Mouse (Mus musculus) liver, embryonic 11.5 days (tissue): ENCODE measurements around the gene Stat5a. TPM values are rescaled to one million over a fixed set of nuclear protein-coding genes. Genes with fewer than 3 reads are reported as not detected.
A peak's percentile ranks its signal among the peaks of the same experiment; 100 is the strongest.

ENCODE experiments used
- ATAC-seq: fragments of 200-750 bp; cut with Nextera tagmentation; replicated peaks from 2 replicates; pipeline ENCODE4 v1.8.0; 2017; ENCODE audit warnings: moderate number of reproducible peaks, mild to moderate bottlenecking, moderate TSS enrichment, moderate library complexity; ENCODE audit not compliant: low FRiP score
- DNase-seq: peaks from one replicate; pipeline ENCODE4 v3.0.0-alpha.2; 2017; ENCODE audit warnings: low spot score
- H3K27ac ChIP-seq: fragments of 300-500 bp; sonication (generic); 2 replicates; pipeline ENCODE4 v1.5.1; 2014; ENCODE audit warnings: mild to moderate bottlenecking, low read depth, low read length, control low read depth
- H3K27me3 ChIP-seq: fragments of 300-500 bp; sonication (generic); replicated peaks from 2 replicates; pipeline ENCODE4 v1.6.1; 2014; ENCODE audit warnings: low read length, mixed read lengths; ENCODE audit not compliant: control insufficient read depth, insufficient read depth
- H3K36me3 ChIP-seq: fragments of 300-500 bp; sonication (generic); 2 replicates; pipeline ENCODE4 v1.6.1; 2014; ENCODE audit warnings: mild to moderate bottlenecking, low read length, moderate library complexity, mixed read lengths; ENCODE audit not compliant: control insufficient read depth, insufficient read depth
- H3K4me1 ChIP-seq: fragments of 300-500 bp; sonication (generic); replicated peaks from 2 replicates; pipeline ENCODE4 v1.6.1; 2014; ENCODE audit warnings: low read length, mixed read lengths; ENCODE audit not compliant: control insufficient read depth, insufficient read depth
- H3K4me2 ChIP-seq: fragments of 300-500 bp; sonication (generic); 2 replicates; pipeline ENCODE4 v1.6.1; 2014; ENCODE audit warnings: mild to moderate bottlenecking, control low read depth, moderate library complexity
- H3K4me3 ChIP-seq: fragments of 300-500 bp; sonication (generic); 2 replicates; pipeline ENCODE4 v1.5.1; 2014; ENCODE audit warnings: low read depth, low read length, control low read depth
- H3K9ac ChIP-seq: fragments of 300-500 bp; sonication (generic); 2 replicates; pipeline ENCODE4 v1.6.1; 2014; ENCODE audit warnings: low read depth, low read length, control low read depth
- H3K9me3 ChIP-seq: fragments of 300-500 bp; sonication (generic); 2 replicates; pipeline ENCODE4 v1.6.1; 2016; ENCODE audit warnings: low read length, inconsistent platforms, mixed read lengths; ENCODE audit not compliant: control insufficient read depth
- WGBS: fragments of 180-500 bp; shearing (Covaris S2); extraction: QIAGEN DNeasy Blood & Tissue Kit; methylation state at CpG from one replicate; pipeline ENCODE4 v1.1.7; 2014; 5-methylcytosine and 5-hydroxymethylcytosine counted together
- polyA plus RNA-seq: library from polyadenylated mRNA; unstranded; fragments of >200 nt; fragmentation: Nextera tagmentation; extraction: Ambion mirVana; gene quantifications from 2 replicates; pipeline ENCODE4 v1.2.1, GENCODE M21; 2014

The Stat5a gene
- polyA plus RNA-seq, 1 experiment from 2014 or later, result 26.3 TPM

DNA sequence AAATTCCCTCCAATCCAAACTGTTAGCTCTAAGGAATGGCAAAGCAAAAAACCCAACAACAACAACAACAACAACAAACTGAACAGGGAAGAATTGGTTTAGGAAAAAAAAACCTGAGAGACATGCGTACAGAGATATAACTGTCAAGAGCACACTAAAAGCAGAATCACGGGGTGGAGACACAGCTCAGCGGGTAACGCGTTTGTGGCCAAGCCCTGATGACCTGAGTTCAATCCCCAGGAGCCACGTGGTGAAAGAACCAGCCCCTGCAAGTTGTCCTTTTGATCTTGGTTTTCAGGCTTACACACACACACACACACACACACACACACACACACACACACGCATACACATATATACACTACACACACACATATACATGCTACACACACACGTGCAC is 40.1 kb upstream of the Stat5a start:
- Histone ChIP-seq H3K4me3 (no peak overlapping the region), H3K4me1 (peaks cover 81% of the 10 kb centered on the region), H3K9me3 (no peaks in the 10 kb centered on the region), H3K27me3 (no peaks in the 10 kb centered on the region), H3K4me2 (0 out of 2 replicates have a peak overlapping the region, but pooled peaks have one; percentile 1), H3K27ac (peak overlapping the region; percentile 48; the same call in 1 of the 2 replicates), H3K36me3 (no peaks in the 10 kb centered on the region), H3K9ac (no peak overlapping the region)
- ATAC-seq, result no peak
- DNase-seq, result no peak
- 75% methylated on average over 8 of the region's 8 CpGs for WGBS

DNA sequence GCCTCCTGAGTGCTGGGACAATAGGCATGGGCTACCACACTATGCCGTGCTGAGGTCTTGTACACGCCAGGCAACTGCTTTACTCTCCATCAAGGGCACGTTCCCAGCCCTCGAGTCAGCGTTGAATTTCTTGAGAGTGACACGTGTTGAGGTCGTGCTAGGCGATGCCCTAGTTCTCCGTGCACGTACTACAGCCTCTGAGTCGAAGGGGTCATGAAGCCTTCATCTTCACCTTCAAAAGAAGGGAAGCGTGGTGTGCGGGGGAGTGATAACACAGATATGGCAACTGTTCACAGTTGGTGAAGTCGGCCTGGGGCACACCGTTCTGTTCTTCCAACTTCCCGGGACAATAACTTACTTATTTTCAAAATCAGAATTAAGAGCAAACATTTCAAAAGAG is 39.5 kb upstream of the Stat5a start:
- Histone ChIP-seq H3K36me3 (no peaks in the 10 kb centered on the region), H3K4me1 (peaks cover 81% of the 10 kb centered on the region), H3K4me2 (peak overlapping the region; percentile 22; the same call in 1 of the 2 replicates), H3K27ac (peak overlapping the region; percentile 48; the same call in 1 of the 2 replicates), H3K27me3 (no peaks in the 10 kb centered on the region), H3K4me3 (no peak overlapping the region), H3K9ac (no peak overlapping the region), H3K9me3 (no peaks in the 10 kb centered on the region)
- no peak for DNase-seq
- 49% methylated on average over 16 of the region's 16 CpGs for WGBS
- peak; percentile 46; the same call in 1 of the 2 replicates for ATAC-seq

DNA sequence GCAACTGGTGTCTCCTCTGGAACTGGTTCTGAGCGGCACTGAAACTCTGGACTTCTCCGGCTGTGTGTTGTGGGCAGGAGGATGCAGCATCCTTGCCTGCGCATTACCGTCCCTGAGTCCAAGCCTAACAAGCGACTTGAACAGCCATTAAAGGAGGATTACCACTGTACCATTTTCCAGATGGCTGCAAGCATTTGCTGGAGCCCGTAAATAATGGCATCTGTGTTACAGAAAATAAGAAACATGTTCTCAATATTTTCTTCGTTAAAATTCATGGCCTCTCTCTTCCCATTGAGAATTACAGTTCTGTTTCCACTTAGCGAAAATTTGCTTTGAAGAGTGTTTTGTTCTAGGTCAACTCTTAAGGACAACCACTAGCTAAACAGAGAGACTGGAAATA is 39.1 kb upstream of the Stat5a start:
- no peaks in the 10 kb centered on the region for H3K27me3 ChIP-seq
- WGBS, result 86% methylated on average over 8 of the region's 8 CpGs
- peaks cover 81% of the 10 kb centered on the region for H3K4me1 ChIP-seq
- no peak overlapping the region for H3K9ac ChIP-seq
- DNase-seq, result no peak
- H3K27ac ChIP-seq, result no peak overlapping the region
- H3K4me2 ChIP-seq, result no peak overlapping the region
- no peak for ATAC-seq
- no peaks in the 10 kb centered on the region for H3K9me3 ChIP-seq
- H3K36me3 ChIP-seq, result no peaks in the 10 kb centered on the region
- H3K4me3 ChIP-seq, result no peak overlapping the region

DNA sequence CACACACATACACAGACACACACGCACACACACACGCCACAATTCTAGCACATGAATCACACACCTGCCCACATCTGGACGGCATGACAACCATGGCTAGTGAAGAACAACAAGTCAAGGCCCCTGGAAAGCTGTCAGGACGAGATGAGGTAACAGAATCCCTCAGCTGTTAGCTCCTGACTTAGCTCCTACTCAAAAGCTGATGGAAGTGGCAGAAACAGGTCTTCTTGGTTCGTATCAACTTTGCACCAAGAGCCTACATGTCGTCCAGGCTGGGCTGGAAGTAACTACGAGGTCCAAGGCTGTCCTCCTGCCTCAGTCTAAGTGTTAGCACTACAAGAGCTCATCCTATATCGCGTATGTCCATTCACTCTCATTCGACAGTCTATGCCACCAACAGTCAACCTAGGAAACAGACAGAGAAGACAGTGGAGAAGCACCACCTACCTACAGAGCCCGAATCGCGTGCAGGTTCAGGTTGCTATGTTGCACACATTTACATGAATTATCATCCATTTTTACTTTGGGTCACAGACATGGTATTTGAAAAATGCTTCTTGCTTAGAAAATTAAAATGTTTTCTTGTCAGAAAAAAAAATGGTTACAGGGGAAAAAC is 37.4 kb upstream of the Stat5a start:
- Histone ChIP-seq H3K27ac (peak overlapping the region; percentile 40; the same call in 1 of the 2 replicates), H3K27me3 (no peaks in the 10 kb centered on the region), H3K9me3 (no peaks in the 10 kb centered on the region), H3K4me3 (no peak overlapping the region), H3K36me3 (no peaks in the 10 kb centered on the region), H3K4me1 (peaks cover 68% of the 10 kb centered on the region), H3K9ac (no peak overlapping the region), H3K4me2 (no peak overlapping the region)
- WGBS, result 89% methylated on average over 13 of the region's 13 CpGs
- no peak for ATAC-seq
- DNase-seq, result no peak

DNA sequence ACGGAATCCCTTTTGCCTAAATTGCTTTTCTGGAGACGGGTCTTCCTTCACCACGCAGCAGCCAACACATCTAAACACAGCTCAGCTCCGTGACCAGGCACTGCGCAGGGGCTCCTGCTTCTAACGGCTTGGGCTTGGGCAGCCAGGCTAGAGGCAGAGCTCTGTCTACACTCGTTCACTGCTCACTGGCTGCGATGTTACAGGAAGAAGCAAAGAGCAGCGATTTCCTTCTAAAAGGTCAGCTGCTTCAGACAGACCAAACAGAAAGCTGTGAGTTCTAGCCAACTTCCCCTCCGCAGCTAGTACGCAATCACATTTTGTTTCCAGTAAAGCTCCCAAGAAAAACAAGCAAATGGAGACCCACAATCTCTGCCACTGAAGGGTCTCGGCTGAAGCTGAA is 36.8 kb upstream of the Stat5a start:
- Histone ChIP-seq H3K36me3 (peaks cover 2% of the 10 kb centered on the region; the same call in 1 of the 2 replicates), H3K9ac (no peak overlapping the region), H3K4me3 (no peak overlapping the region), H3K4me2 (peak overlapping the region; percentile 37), H3K27ac (peak overlapping the region; percentile 40; the same call in 1 of the 2 replicates), H3K27me3 (no peaks in the 10 kb centered on the region), H3K9me3 (no peaks in the 10 kb centered on the region), H3K4me1 (peaks cover 66% of the 10 kb centered on the region)
- ATAC-seq (no peak; the same call in 1 of the 2 replicates), DNase-seq (no peak)
- WGBS, result 45% methylated on average over 12 of the region's 12 CpGs

DNA sequence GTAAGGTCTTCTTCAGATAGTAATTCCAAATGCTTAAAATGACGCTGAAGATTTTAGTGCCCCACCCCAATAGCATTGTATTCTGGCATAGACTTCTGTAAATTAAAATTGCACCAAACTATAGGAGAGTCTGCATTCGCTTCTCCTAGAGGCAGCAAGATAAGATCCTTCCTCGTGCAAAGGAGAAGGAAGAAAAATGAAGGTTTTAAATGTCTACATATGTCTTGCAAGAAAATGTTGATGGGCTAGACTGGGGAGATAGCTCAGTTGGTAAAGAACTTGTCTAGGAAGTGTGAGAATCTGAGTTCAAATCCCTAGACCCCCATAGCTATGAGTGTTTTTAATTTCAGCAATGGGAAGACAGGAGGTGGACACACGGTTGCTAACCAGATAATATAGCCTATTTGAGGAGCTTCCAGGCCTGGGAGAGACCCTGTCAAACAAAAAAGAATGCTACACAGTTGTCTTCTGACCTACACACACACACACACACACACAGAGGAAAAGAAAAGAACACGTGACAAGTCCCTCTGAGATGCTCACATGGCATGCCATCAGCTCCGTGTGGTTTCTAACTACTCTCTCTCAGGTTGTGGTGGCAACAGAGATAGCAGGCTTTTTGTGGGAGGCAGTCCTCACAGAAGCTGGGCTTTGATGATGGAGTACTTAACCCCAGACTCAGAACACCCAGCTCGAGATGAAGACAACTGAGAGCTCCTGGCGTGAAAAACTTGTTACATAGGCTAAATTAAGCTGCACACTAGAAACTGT is 35.4 kb upstream of the Stat5a start:
- DNase-seq, result no peak
- Histone ChIP-seq H3K9me3 (no peaks in the 10 kb centered on the region), H3K4me1 (peaks cover 59% of the 10 kb centered on the region), H3K9ac (no peak overlapping the region), H3K27ac (no peak overlapping the region), H3K36me3 (peaks cover 3% of the 10 kb centered on the region; the same call in 1 of the 2 replicates), H3K4me3 (no peak overlapping the region), H3K4me2 (no peak overlapping the region), H3K27me3 (no peaks in the 10 kb centered on the region)
- 54% methylated on average over 8 of the region's 8 CpGs for WGBS
- peak; percentile 69 for ATAC-seq

DNA sequence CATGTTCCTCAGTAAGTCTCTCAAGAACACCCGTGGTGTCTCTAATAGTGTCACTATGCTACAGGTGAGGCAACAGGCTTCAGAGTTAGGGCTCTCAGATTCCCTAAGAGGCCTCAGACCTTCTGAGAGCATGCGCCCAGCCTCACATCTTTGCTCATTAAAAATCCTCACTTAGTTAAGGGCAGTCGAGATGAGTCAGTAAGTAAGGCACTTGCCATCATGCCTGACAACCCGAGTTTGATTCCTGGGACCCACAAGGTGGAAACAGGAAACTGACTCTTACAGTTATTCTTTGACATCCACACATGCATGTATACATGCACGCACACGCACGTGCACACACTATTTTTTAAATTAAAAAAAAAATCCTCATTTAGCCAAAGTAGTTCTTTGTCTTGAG is 34.7 kb upstream of the Stat5a start:
- H3K4me2 ChIP-seq, result no peak overlapping the region
- H3K27ac ChIP-seq, result no peak overlapping the region
- DNase-seq (no peak), ATAC-seq (no peak)
- H3K4me3 ChIP-seq, result no peak overlapping the region
- peaks cover 59% of the 10 kb centered on the region for H3K4me1 ChIP-seq
- no peaks in the 10 kb centered on the region for H3K27me3 ChIP-seq
- H3K9me3 ChIP-seq, result no peaks in the 10 kb centered on the region
- peaks cover 7% of the 10 kb centered on the region; the same call in 1 of the 2 replicates for H3K36me3 ChIP-seq
- H3K9ac ChIP-seq, result no peak overlapping the region
- 78% methylated on average over 7 of the region's 7 CpGs for WGBS

DNA sequence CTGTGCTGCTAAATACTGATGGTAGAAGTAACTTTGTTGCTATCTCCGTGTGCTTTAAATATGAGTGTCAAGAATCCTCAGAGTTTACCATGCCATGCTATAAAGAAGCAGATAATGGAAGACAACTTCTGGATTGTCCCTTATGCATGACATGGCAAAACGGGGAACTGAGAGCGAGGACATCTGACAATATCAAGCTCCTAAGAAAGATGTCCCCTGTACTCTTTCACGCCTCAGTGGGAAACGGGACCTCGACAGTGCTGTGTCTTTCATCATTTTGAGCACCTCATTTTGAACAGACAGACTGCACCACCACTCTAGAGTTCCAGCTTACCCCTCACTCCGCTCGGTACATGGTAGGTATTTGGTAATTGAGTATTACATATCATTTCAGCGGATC is 33.7 kb upstream of the Stat5a start:
- H3K4me1 ChIP-seq, result peaks cover 52% of the 10 kb centered on the region
- no peak overlapping the region for H3K9ac ChIP-seq
- no peaks in the 10 kb centered on the region for H3K27me3 ChIP-seq
- WGBS, result 79% methylated on average over 9 of the region's 9 CpGs
- peaks cover 7% of the 10 kb centered on the region; the same call in 1 of the 2 replicates for H3K36me3 ChIP-seq
- DNase-seq (no peak), ATAC-seq (no peak)
- no peak overlapping the region for H3K4me2 ChIP-seq
- H3K4me3 ChIP-seq, result no peak overlapping the region
- no peaks in the 10 kb centered on the region for H3K9me3 ChIP-seq
- no peak overlapping the region for H3K27ac ChIP-seq
